Mouse (Mus musculus): ENCODE measurements around the gene Asic3. TPM values are rescaled to one million over a fixed set of nuclear protein-coding genes. Genes with fewer than 3 reads are reported as not detected.

Gene Asic3
- polyA plus RNA-seq, 1 experiment from 2014 or later, result not detected

- Histone ChIP-seq H3K9me3 (replicated peaks) (no peaks in the 10 kb centered on the region), H3K9ac (no peak overlapping the region), H3K4me2 (no peak overlapping the region), H3K27ac (no peak overlapping the region), H3K27me3 (replicated peaks) (peaks cover 60% of the 10 kb centered on the region), H3K4me3 (no peak overlapping the region), H3K4me1 (peaks cover 20% of the 10 kb centered on the region), H3K36me3 (no peaks in the 10 kb centered on the region)
- ATAC-seq, result no peak
- 69% methylated on average over 4 of the region's 4 CpGs for WGBS (ENCODE audit: insufficient replicate concordance)
Observed at GRCm38 (mm10) chr5:24379501-24379900, 33.7 kb upstream of the Asic3 start.

GRCm38 (mm10) chr5:24380499-24380898, 32.7 kb upstream of the Asic3 start:
- no peak for ATAC-seq
- Histone ChIP-seq H3K9ac (no peak overlapping the region), H3K4me1 (peaks cover 23% of the 10 kb centered on the region), H3K27me3 (replicated peaks) (peaks cover 69% of the 10 kb centered on the region), H3K36me3 (no peaks in the 10 kb centered on the region), H3K27ac (no peak overlapping the region), H3K4me2 (no peak overlapping the region), H3K9me3 (replicated peaks) (no peaks in the 10 kb centered on the region), H3K4me3 (no peak overlapping the region)
- 63% methylated on average over 4 of the region's 4 CpGs for WGBS (ENCODE audit: insufficient replicate concordance)

GRCm38 (mm10) chr5:24381486-24381885, 31.7 kb upstream of the Asic3 start:
- H3K4me1 ChIP-seq, result peaks cover 23% of the 10 kb centered on the region
- H3K4me3 ChIP-seq, result no peak overlapping the region
- H3K36me3 ChIP-seq, result no peaks in the 10 kb centered on the region
- peaks cover 79% of the 10 kb centered on the region for H3K27me3 ChIP-seq (replicated peaks)
- 61% methylated on average over 6 of the region's 6 CpGs for WGBS (ENCODE audit: insufficient replicate concordance)
- no peaks in the 10 kb centered on the region for H3K9me3 ChIP-seq (replicated peaks)
- H3K9ac ChIP-seq, result no peak overlapping the region
- H3K27ac ChIP-seq, result no peak overlapping the region
- no peak for ATAC-seq
- H3K4me2 ChIP-seq, result no peak overlapping the region

GRCm38 (mm10) chr5:24381988-24382387, 31.2 kb upstream of the Asic3 start:
- H3K9me3 ChIP-seq (replicated peaks), result no peaks in the 10 kb centered on the region
- peaks cover 23% of the 10 kb centered on the region for H3K4me1 ChIP-seq
- no peak overlapping the region for H3K27ac ChIP-seq
- H3K4me3 ChIP-seq, result no peak overlapping the region
- H3K9ac ChIP-seq, result no peak overlapping the region
- no peak overlapping the region for H3K4me2 ChIP-seq
- WGBS (ENCODE audit: insufficient replicate concordance), result 58% methylated on average over 2 of the region's 2 CpGs
- no peak for ATAC-seq
- H3K27me3 ChIP-seq (replicated peaks), result peaks cover 80% of the 10 kb centered on the region
- no peaks in the 10 kb centered on the region for H3K36me3 ChIP-seq

- Histone ChIP-seq H3K9ac (peak overlapping the region; percentile 64), H3K27me3 (replicated peaks) (peaks cover 81% of the 10 kb centered on the region), H3K4me1 (peaks cover 34% of the 10 kb centered on the region), H3K4me2 (peak overlapping the region; percentile 87), H3K4me3 (peak overlapping the region; percentile 63), H3K27ac (peak overlapping the region; percentile 28; the same call in 1 of the 2 replicates), H3K36me3 (no peaks in the 10 kb centered on the region), H3K9me3 (replicated peaks) (no peaks in the 10 kb centered on the region)
- 2% methylated on average over 34 of the region's 34 CpGs for WGBS (ENCODE audit: insufficient replicate concordance)
- ATAC-seq, result peak; percentile 94
Observed at GRCm38 (mm10) chr5:24383026-24383859, 29.9 kb upstream of the Asic3 start.

GRCm38 (mm10) chr5:24384407-24384806, 28.8 kb upstream of the Asic3 start:
- peaks cover 43% of the 10 kb centered on the region for H3K4me1 ChIP-seq
- no peak overlapping the region for H3K27ac ChIP-seq
- peak overlapping the region; percentile 87; the same call in 1 of the 2 replicates for H3K4me2 ChIP-seq
- no peak for ATAC-seq
- H3K4me3 ChIP-seq, result no peak overlapping the region
- WGBS (ENCODE audit: insufficient replicate concordance), result 27% methylated on average over 6 of the region's 6 CpGs
- peaks cover 81% of the 10 kb centered on the region for H3K27me3 ChIP-seq (replicated peaks)
- no peak overlapping the region for H3K9ac ChIP-seq
- H3K36me3 ChIP-seq, result no peaks in the 10 kb centered on the region
- H3K9me3 ChIP-seq (replicated peaks), result no peaks in the 10 kb centered on the region

GRCm38 (mm10) chr5:24385374-24385773, 27.8 kb upstream of the Asic3 start:
- no peak overlapping the region for H3K4me3 ChIP-seq
- no peak for ATAC-seq
- H3K9ac ChIP-seq, result no peak overlapping the region
- peaks cover 81% of the 10 kb centered on the region for H3K27me3 ChIP-seq (replicated peaks)
- no peak overlapping the region for H3K4me2 ChIP-seq
- H3K4me1 ChIP-seq, result peaks cover 47% of the 10 kb centered on the region
- WGBS (ENCODE audit: insufficient replicate concordance), result 77% methylated on average over 5 of the region's 5 CpGs
- no peak overlapping the region for H3K27ac ChIP-seq
- no peaks in the 10 kb centered on the region for H3K9me3 ChIP-seq (replicated peaks)
- no peaks in the 10 kb centered on the region for H3K36me3 ChIP-seq

GRCm38 (mm10) chr5:24385887-24386550, 27.2 kb upstream of the Asic3 start:
- 72% methylated on average over 10 of the region's 10 CpGs for WGBS (ENCODE audit: insufficient replicate concordance)
- no peak for ATAC-seq

GRCm38 (mm10) chr5:24387264-24388241, 25.6 kb upstream of the Asic3 start:
- H3K36me3 ChIP-seq, result no peaks in the 10 kb centered on the region
- no peak for ATAC-seq
- H3K27me3 ChIP-seq (replicated peaks), result peaks cover 67% of the 10 kb centered on the region
- peak overlapping the region; percentile 70 for H3K4me2 ChIP-seq
- H3K4me3 ChIP-seq, result peak overlapping the region; percentile 40
- 3% methylated on average over 73 of the region's 73 CpGs for WGBS (ENCODE audit: insufficient replicate concordance)
- no peaks in the 10 kb centered on the region for H3K9me3 ChIP-seq (replicated peaks)
- no peak overlapping the region for H3K27ac ChIP-seq
- peak overlapping the region; percentile 53 for H3K9ac ChIP-seq
- H3K4me1 ChIP-seq, result peaks cover 47% of the 10 kb centered on the region

More at GRCm38 (mm10) chr5:24385887-24386550, 27.2 kb upstream of the Asic3 start:
- no peak overlapping the region for H3K4me2 ChIP-seq
- H3K4me1 ChIP-seq, result peaks cover 47% of the 10 kb centered on the region
- no peaks in the 10 kb centered on the region for H3K36me3 ChIP-seq
- H3K27ac ChIP-seq, result no peak overlapping the region
- no peaks in the 10 kb centered on the region for H3K9me3 ChIP-seq (replicated peaks)
- H3K4me3 ChIP-seq, result no peak overlapping the region
- H3K9ac ChIP-seq, result no peak overlapping the region
- H3K27me3 ChIP-seq (replicated peaks), result peaks cover 78% of the 10 kb centered on the region

- Histone ChIP-seq H3K27ac (no peak overlapping the region), H3K4me3 (peak overlapping the region; percentile 40), H3K27me3 (replicated peaks) (peaks cover 64% of the 10 kb centered on the region), H3K9ac (peak overlapping the region; percentile 53), H3K4me1 (peaks cover 46% of the 10 kb centered on the region), H3K4me2 (peak overlapping the region; percentile 70), H3K9me3 (replicated peaks) (no peaks in the 10 kb centered on the region), H3K36me3 (no peaks in the 10 kb centered on the region)
- ATAC-seq, result no peak
- WGBS (ENCODE audit: insufficient replicate concordance), result 25% methylated on average over 26 of the region's 26 CpGs
Observed at GRCm38 (mm10) chr5:24388246-24388915, 24.8 kb upstream of the Asic3 start.

GRCm38 (mm10) chr5:24389011-24389657, 24.1 kb upstream of the Asic3 start:
- H3K9ac ChIP-seq, result no peak overlapping the region
- no peak overlapping the region for H3K4me2 ChIP-seq
- peaks cover 45% of the 10 kb centered on the region for H3K4me1 ChIP-seq
- 41% methylated on average over 7 of the region's 7 CpGs for WGBS (ENCODE audit: insufficient replicate concordance)
- H3K9me3 ChIP-seq (replicated peaks), result no peaks in the 10 kb centered on the region
- no peaks in the 10 kb centered on the region for H3K36me3 ChIP-seq
- no peak overlapping the region for H3K27ac ChIP-seq
- H3K27me3 ChIP-seq (replicated peaks), result peaks cover 64% of the 10 kb centered on the region
- H3K4me3 ChIP-seq, result no peak overlapping the region
- no peak for ATAC-seq

Measured in liver, embryonic 12.5 days (tissue).